Mouse (Mus musculus): ENCODE measurements around the gene Plagl2. TPM values are rescaled to one million over a fixed set of nuclear protein-coding genes. Genes with fewer than 3 reads are reported as not detected.

Gene Plagl2
- polyA plus RNA-seq, 1 experiment from 2014 or later = 53.5 TPM

GRCm38 (mm10) chr2:153186176-153186591, 55.0 kb downstream of the Plagl2 start:
- 0 out of 2 replicates have a peak, but pooled peaks cover 3% of the 10 kb centered on the region for H3K4me1 ChIP-seq (ENCODE audit: control insufficient read depth, insufficient read depth, low read length)
- H3K9ac ChIP-seq (ENCODE audit: low read depth, low read length) = no peak overlapping the region
- H3K4me3 ChIP-seq (ENCODE audit: low read length) = no peak overlapping the region
- ATAC-seq = peak; percentile 61; the same call in 1 of the 2 replicates
- no peaks in the 10 kb centered on the region for H3K9me3 ChIP-seq (ENCODE audit: control insufficient read depth, low read length)
- 67% methylated on average over 2 of the region's 2 CpGs for WGBS
- H3K27me3 ChIP-seq (replicated peaks; ENCODE audit: control insufficient read depth, insufficient read depth, low read length) = no peaks in the 10 kb centered on the region
- no peak overlapping the region for H3K27ac ChIP-seq (ENCODE audit: low read length)
- no peak overlapping the region for H3K4me2 ChIP-seq (ENCODE audit: low read depth, low read length)
- H3K36me3 ChIP-seq (ENCODE audit: control insufficient read depth, insufficient read depth, low read length) = peaks cover 19% of the 10 kb centered on the region

DNA sequence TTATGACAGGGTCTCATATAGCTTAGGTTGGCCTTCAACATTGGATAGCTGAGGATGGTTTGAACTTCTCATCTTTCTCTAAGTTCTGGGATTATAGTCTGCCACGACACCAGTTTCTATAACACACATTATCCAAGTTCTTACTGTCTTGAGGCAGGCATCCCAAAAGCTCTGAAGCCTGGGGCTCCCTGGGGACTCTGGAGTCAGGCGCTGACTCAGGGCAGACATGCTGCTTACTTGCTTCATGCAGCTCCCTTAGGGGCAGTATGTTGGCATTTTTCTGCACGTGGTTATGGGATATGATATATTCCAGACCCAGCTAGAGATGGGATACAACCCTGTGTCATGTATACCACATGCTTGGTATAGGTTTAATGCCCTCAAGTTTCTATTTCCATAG, 61.3 kb downstream of the Plagl2 start:
- no peak for ATAC-seq
- H3K4me3 ChIP-seq (ENCODE audit: low read length) = no peak overlapping the region

DNA sequence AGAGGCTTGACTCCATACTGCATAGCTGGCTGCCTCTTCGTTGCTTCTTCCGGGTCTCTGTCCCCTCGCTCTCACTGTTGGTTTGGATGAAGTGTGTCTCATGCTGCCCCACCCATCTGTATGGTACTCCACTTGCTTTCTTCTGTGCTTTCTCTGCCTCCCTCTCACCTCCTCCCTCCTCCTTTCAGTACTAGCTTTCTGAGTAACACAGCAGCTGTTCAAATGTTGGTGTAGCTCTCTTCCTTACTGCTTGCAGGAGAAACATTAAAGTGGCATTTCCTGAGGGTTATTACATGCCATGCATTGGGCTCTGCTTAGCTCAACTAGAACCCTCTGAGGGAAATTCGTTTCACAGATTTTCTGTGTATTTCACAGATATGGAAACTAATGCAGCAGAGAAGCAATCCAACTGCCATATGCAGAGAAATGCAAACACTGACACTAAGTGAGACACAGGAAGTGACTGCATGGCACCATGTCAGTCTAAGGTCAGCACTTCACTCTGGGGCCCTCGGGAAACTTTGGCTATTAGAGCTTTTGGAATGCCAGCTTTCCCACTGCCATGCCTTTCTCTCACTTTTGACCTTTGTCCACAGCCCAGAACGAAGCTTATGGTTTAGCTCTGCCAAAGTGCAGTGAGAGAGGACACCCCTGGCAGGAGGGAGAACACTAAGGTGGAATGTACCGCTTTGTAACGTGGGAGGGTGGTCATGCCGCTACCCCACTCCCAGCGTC, 61.9 kb downstream of the Plagl2 start:
- 75% methylated on average over 10 of the region's 10 CpGs for WGBS
- no peak overlapping the region for H3K4me3 ChIP-seq (ENCODE audit: low read length)
- no peaks in the 10 kb centered on the region for H3K9me3 ChIP-seq (ENCODE audit: control insufficient read depth, low read length)
- no peaks in the 10 kb centered on the region for H3K27me3 ChIP-seq (replicated peaks; ENCODE audit: control insufficient read depth, insufficient read depth, low read length)
- H3K9ac ChIP-seq (ENCODE audit: low read depth, low read length) = no peak overlapping the region
- no peak overlapping the region for H3K4me2 ChIP-seq (ENCODE audit: low read depth, low read length)
- peaks cover 4% of the 10 kb centered on the region for H3K36me3 ChIP-seq (ENCODE audit: control insufficient read depth, insufficient read depth, low read length)
- ATAC-seq = no peak
- peaks cover 4% of the 10 kb centered on the region; the same call in 1 of the 2 replicates for H3K4me1 ChIP-seq (ENCODE audit: control insufficient read depth, insufficient read depth, low read length)
- no peak overlapping the region for H3K27ac ChIP-seq (ENCODE audit: low read length)

More for the DNA sequence above, 61.3 kb downstream of the Plagl2 start:
- no peak overlapping the region for H3K27ac ChIP-seq (ENCODE audit: low read length)
- peaks cover 4% of the 10 kb centered on the region; the same call in 1 of the 2 replicates for H3K4me1 ChIP-seq (ENCODE audit: control insufficient read depth, insufficient read depth, low read length)
- no peak overlapping the region for H3K4me2 ChIP-seq (ENCODE audit: low read depth, low read length)
- no peak overlapping the region for H3K9ac ChIP-seq (ENCODE audit: low read depth, low read length)
- H3K9me3 ChIP-seq (ENCODE audit: control insufficient read depth, low read length) = no peaks in the 10 kb centered on the region
- no peaks in the 10 kb centered on the region for H3K27me3 ChIP-seq (replicated peaks; ENCODE audit: control insufficient read depth, insufficient read depth, low read length)
- 82% methylated on average over 3 of the region's 3 CpGs for WGBS
- peaks cover 4% of the 10 kb centered on the region for H3K36me3 ChIP-seq (ENCODE audit: control insufficient read depth, insufficient read depth, low read length)

Other genes starting within 250 kb of the Plagl2 start
- gene Pdrg1, start 226.0 kb downstream of the Plagl2 start, polyA plus RNA-seq (2015; fragmentation: Nextera tagmentation; extraction: Ambion mirVana) = 92.6 and 94.1 TPM in 2 replicates
- 0.06 TPM in 2 replicates for gene Xkr7, start 209.6 kb downstream of the Plagl2 start, polyA plus RNA-seq (2015; fragmentation: Nextera tagmentation; extraction: Ambion mirVana)
- 0.59 and 0.92 TPM in 2 replicates for gene Ccm2l, start 175.5 kb downstream of the Plagl2 start, polyA plus RNA-seq (2015; fragmentation: Nextera tagmentation; extraction: Ambion mirVana)
- 5.4 and 6.2 TPM in 2 replicates for gene Hck, start 133.0 kb downstream of the Plagl2 start, polyA plus RNA-seq (2015; fragmentation: Nextera tagmentation; extraction: Ambion mirVana)
- 95.8 and 101 TPM in 2 replicates for gene Tm9sf4, start 80.1 kb downstream of the Plagl2 start, polyA plus RNA-seq (2015; fragmentation: Nextera tagmentation; extraction: Ambion mirVana)
- 10.7 and 11.4 TPM in 2 replicates for gene Tspyl3, start 16.0 kb downstream of the Plagl2 start, polyA plus RNA-seq (2015; fragmentation: Nextera tagmentation; extraction: Ambion mirVana)
- gene Pofut1, start 107 bp upstream of the Plagl2 start, polyA plus RNA-seq (2015; fragmentation: Nextera tagmentation; extraction: Ambion mirVana) = 13.3 and 13.5 TPM in 2 replicates
- gene Kif3b, start 50.0 kb upstream of the Plagl2 start, polyA plus RNA-seq (2015; fragmentation: Nextera tagmentation; extraction: Ambion mirVana) = 8.2 and 8.3 TPM in 2 replicates
- gene Asxl1, start 104.4 kb upstream of the Plagl2 start, polyA plus RNA-seq (2015; fragmentation: Nextera tagmentation; extraction: Ambion mirVana) = 6.8 and 6.9 TPM in 2 replicates